Mouse (Mus musculus) thymus, postnatal 0 days (tissue): ENCODE measurements around the gene Gfra1. TPM values are rescaled to one million over a fixed set of nuclear protein-coding genes. Genes with fewer than 3 reads are reported as not detected.
A peak's percentile ranks its signal among the peaks of the same experiment; 100 is the strongest.

Source experiments
- DNase-seq: peaks from one replicate; pipeline ENCODE4 v3.0.0-alpha.2; 2015; ENCODE audit warnings: low spot score
- polyA plus RNA-seq: library from polyadenylated mRNA; unstranded; fragments of >200 nt; fragmentation: Nextera tagmentation; extraction: Ambion mirVana; gene quantifications from 2 replicates; pipeline ENCODE4 v1.2.1, GENCODE M21; 2015

The Gfra1 gene
- polyA plus RNA-seq, 1 experiment from 2014 or later = 32.6 TPM

DNA sequence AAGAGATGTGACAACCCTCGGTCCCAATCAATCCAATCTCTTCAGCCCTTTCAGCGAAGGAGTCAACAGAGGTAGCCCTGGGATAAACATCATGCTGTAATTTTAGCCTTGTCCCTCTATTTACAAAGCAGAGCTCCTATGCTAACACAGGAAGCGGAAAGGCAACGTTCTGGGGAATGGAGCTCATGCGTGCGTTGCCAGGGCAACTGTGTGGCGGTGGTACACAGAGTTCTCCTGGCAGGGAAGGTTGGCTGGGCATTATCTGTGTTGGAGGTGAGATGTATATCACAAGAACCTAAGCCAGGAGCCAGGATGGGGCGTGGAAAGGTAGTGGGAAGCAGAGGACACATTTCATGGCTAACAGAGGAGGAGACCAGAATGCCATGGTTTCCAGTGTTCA lies 194.8 kb downstream of the Gfra1 start:
- no peak for DNase-seq

DNA sequence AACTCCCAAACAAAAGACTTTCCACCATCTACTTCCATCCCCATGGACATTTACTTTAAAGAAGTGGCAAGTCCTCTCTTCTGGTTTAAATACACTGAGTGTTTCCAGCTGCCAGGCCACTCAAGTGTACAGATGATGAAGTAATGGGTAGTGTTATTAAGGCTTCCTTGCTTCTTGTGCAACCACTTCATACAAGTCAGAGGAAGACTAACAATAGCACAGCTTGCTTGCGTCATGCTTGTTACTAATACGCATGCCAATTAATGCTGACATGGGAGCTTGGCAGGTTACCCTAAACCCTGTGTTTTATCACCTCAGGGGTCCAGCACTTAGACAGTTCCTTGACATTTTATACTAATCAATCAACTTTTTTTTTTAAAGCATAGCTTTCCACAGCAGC lies 196.5 kb downstream of the Gfra1 start:
- no peak for DNase-seq

DNA sequence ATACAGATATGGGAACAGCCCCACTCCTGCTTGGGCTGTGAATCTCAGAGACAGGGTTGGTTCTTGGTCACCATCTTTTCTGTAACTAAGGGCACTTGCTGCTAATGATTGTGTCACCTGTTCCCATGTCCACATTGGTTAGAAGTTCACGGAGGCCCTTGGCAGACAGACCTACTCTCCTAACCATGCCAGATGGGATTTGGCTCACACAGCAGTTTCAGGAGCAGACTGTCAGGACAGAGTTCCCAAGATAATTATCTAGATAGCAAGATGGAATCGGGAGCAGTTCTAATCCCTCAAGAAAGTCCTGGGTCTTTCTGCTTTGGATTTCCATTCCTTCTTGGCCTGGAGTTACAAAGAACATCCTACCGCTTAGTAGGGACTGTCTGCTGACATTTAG lies 199.2 kb downstream of the Gfra1 start:
- no peak for DNase-seq

DNA sequence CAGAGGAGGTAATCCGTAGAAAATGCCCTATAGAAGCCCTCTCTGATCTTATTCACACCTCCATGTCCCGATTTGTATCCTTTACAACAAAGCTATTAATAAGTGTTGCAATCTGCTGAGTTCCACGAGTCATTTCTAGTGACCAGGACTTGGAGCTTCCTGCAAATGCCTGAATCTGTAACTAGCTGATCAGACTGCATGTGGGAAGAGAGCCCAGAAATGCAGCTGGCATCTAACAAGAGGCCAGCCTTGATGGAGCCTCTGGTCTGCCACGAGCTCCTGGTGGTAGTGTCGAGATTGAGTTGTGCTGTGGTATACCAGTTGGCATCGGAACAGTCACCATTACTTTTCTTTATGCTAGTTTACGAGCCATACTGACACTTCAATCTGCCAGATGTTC lies 200.3 kb downstream of the Gfra1 start:
- DNase-seq = no peak

DNA sequence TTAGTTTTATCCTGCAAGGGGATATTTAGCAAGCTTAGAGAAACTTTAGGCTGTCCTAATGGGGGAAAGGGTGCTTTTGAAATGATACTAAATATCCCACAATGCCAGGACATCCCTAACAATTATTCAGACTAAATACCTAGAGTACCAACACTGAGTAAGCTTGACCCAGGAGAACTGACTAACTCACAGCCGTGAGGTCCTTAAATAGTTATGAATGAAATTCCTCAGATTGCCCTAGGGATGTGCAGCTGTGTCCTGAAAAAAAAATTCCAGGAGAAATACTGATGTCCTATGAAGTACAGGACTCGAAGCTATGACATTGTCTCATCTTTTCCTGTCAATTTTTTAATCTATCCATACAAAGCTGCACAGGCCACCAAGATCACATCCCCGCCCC lies 201.5 kb downstream of the Gfra1 start:
- no peak for DNase-seq

DNA sequence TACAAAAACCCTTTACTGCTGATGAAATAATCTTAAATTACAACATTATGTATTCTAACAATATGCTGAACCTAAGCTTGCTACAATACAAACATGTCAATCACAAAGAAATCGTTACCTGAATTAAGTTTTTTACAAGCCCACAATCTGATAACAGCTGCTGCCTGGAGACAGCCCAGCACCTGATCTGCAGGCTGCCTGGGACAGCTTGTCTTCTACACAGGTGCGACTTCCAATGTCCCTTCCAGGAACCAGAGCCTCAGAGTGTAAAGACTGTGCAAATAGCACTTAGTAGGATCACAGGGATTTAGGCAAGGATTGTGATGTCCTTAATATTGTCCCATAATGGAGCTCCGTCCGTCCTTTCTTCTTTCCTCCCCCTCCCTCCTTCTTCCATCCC lies 204.0 kb downstream of the Gfra1 start:
- no peak for DNase-seq

DNA sequence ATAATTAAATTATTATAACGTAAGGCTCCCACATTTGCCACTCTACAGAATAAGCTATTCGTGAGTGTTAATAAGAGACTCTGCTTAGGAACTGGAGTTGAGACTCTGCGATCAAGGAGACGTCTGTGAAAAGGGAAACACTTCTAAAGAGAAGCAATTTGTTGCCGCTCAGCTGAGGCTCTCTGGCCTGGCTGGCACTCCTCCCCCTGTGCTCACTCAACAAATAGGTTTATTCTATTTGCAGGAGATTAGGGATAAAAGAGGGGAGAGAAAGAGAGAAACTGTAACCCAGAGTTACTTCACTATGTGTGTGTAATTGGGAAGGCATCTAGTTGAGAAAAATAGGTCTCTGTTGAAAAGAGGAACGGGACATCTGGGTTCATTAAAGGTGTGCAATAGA lies 204.6 kb downstream of the Gfra1 start:
- DNase-seq = no peak

DNA sequence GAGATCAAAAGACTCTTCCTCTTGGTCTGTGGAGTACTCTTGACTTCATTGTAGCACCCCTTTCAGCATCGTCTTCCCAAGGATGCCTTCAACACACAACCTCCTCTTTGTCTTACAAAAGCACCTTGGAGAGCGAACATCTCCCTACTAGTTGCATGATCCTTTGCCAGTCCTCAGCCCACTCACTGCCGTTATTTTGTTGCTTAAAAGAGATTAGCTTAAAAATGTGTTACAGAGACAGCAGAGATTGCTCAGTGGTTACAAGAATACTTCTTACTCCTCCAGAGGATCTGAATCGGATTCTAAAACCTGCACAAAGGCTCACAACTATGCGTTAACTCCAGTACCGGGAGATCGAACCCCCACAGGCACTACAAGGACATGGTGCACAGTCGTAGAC lies 205.5 kb downstream of the Gfra1 start:
- no peak for DNase-seq

DNA sequence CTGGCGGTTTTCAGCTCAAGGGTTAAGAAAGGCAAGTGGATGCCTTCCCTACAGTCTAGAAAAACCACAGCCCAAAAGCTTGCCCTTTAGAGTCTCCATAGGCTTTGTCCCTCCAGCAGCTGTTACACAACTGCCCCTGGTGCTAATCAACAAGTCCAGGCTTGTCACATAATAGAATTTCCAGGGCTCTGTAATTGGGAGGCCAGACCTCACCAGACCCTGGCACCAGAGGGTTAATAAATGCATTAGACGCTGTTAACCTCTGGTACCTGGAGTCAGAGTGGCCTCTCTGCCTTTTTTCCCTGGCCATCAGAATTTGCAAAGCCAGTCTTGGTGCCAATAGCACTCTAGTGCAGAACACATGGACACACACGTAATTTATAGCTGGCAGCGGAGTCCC lies 211.6 kb downstream of the Gfra1 start:
- DNase-seq = no peak

DNA sequence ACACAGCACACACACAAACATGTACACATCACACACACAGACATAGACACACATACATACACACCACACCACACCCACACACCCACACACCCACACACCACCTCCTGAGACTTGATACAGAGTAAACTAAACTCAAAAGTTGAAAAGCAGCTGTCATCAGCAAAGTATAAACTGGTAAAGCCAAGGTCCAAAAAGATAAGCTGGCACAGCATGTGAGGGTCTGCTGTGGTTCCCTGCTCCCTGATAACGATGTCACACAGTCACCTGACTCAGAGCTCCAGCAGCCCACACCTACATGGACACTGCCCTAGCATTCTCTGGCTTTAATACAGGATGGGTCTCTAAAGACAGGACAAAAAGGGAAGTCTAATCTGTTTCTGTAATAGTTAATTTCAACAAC lies 212.1 kb downstream of the Gfra1 start:
- DNase-seq = no peak

DNA sequence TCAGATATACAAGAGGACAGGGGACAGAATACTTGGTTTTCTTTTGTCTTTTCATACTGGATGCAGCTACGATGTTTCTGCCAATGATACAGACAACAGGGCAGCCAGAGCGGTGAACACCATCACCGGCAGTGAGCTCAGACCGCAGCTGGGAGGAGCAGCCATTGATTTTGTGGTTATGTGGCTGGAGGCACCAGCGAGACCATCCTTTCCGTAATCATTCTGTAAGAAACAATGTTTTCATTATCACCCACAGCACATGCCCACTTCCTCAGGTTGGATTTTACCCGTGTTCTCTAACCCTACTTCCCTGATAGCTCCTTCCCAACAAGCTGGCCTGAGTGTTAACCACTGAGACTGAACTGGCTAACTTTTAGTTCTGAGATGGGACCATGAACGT lies 217.4 kb downstream of the Gfra1 start:
- DNase-seq = peak; percentile 22

DNA sequence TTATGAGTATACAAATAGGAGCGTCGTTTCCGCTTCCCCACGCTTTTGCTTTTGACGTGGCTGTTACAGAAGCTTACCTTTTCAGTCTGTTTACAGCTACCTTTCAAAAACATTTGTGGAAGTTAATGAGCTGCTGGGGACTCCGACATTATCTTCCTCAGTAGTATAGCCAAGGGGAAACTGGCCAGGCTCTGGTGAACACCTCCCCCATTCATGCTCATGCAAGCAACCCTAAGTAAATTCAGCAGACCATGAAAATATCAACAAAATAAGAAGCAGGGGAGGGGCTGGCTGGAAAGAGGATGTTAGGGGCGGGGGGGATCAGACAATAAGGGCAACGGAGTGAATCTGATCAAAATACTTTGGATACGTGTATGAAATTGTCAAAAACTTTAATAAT lies 228.0 kb downstream of the Gfra1 start:
- DNase-seq = no peak

DNA sequence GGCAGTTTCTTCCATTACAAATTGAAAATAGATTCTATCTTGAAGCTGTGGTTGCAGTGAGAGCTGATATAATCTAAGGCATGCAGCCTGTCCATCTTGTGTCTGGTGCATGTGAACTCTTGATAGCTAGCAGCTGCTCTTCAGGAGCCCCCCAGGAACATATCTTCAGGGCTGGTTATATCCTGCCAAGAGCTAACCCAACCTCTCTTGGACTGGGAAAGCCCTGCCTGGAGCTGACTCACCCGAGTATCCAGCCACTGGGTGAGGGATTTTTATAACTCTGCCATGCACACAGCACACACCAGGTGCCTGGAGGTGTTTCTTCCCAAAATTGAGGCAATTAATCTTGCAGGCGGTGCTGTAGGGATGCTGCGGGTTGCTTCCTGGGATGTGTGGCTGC lies 228.8 kb downstream of the Gfra1 start:
- DNase-seq = no peak

DNA sequence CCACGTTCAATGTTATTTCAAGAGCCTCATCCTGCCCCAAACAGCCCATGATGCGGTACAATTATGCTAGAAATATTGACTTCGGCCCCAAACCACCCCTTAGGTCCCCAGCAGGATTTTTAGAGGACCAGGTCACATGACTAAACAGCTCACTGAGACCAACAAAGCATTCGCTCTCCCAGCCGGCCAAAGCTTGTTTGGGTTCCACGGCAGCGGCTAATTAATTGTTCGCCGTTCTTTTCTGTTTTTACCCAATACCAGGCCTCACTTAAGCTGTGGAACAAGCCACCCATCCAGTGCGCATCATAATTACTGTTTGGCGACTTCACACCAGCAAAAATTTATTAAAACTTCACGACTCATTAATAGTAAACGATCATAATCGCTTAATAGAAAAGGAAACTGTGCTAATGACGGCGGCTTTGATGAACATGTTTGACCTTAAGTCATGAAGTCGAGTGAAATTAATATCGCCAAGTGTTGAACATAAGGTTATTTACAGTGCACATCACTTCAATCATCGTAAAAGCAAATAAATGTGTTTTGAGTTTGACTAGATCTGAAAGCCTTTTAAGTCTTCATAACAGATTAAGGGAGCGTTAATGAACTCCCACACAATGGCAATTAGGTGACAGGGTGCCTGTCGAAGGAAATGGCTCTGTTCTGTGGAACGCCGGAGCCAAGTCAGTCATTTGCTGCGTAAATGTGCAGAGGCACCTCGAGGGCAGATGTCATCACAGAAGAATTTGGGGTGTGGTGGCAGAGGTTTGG lies 235.5 kb downstream of the Gfra1 start:
- no peak for DNase-seq

DNA sequence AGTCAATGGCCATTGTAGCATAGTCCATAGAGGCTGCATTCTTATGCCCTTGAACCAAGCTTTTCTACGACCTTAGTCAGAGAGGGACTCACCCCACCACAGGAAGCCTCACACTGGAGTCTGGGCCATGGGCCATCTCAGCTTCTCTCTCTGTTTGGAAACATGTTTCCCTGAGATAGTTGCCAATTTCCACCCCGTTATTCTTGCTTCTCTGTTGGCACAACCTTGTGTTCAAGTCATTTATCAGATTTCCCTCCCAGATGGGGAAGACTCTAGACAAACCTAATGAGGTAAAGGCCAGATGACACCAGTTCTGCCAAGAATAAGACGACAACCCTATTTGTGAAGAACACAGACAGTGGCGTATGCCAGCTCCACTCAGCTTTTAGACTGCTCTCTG lies 238.1 kb downstream of the Gfra1 start:
- DNase-seq = no peak

DNA sequence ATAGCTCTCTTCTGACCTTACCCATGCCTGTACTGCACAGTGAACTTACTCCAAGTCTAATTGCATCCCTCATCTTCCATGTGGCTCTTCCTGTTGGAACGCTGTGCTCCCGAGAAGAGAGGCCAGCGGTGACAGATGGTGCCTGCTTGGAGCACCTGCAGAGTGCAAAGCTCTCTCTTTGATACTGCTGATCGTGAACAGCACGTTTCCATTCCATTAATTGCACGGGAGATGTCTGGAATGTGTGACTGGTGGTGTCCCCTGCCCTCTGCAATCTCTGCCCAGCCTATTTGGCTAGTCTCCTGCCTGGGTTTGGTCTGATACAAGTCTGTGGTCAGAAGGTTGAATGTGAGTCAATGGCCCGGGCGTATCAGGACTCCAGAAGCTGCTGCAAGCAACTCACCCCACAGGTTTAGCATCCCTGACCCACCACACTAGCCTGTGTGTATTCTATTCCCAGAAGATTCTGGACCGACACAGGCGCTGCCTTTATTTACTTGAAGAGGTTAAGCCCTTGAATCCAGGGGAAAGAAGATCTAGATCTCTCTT lies 249.1 kb downstream of the Gfra1 start:
- no peak for DNase-seq

DNA sequence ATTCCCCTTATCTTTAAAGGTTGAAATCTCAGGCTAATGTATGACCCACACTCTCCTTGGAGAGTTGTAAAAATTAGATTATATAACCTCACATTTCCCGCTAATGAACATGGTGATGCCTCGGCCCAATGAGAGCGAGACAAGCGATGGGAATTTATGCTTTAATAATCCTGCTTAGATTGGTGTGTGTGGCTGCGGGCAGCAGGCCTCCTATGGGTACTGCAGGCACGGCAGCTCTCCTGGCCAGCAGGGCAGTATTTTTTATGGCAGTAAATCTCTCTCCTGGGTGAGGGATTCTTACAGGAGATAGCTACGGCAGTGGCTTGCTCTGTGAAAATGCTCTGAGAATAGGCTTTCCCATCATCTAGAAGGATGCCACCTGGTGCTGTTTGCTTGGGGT lies 250.2 kb downstream of the Gfra1 start:
- DNase-seq = no peak

DNA sequence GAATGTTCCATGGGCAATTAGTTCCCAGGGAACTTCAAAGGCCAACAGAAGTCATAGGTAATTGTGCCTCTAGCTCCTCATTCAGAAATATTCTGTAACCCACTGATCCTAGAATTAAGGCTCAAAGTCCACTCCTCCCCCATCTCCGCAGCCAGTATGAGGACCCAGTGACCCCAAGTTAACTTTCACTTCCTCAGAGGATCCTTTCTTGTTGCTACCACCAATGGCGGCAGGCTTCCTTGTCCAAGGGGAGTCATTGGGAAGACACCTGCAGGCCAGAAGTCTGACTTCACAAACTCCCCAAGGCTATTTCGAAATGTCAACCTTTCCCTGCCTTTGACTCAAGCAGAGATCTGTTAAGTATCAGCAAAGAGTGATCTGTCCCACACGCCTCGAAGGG lies 253.1 kb downstream of the Gfra1 start:
- DNase-seq = no peak

DNA sequence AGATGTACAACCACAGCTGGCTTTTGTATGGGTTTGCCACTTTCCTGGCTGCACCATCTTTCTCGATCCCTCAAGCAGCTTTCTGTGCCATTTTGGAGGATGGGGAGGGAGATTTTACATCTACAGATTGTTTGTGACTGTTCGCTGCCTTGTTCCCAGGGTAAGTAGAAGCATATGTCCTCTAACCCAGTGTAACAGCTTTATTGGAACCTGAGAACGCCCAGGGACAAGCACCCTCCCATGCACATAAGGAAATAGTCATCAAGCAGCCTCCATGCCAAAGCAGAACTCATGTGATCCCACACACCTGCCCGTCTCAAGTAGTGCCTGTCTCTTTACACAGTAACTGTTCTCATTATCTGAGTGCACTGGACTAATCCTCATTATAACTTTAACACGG lies 256.0 kb downstream of the Gfra1 start:
- no peak for DNase-seq

DNA sequence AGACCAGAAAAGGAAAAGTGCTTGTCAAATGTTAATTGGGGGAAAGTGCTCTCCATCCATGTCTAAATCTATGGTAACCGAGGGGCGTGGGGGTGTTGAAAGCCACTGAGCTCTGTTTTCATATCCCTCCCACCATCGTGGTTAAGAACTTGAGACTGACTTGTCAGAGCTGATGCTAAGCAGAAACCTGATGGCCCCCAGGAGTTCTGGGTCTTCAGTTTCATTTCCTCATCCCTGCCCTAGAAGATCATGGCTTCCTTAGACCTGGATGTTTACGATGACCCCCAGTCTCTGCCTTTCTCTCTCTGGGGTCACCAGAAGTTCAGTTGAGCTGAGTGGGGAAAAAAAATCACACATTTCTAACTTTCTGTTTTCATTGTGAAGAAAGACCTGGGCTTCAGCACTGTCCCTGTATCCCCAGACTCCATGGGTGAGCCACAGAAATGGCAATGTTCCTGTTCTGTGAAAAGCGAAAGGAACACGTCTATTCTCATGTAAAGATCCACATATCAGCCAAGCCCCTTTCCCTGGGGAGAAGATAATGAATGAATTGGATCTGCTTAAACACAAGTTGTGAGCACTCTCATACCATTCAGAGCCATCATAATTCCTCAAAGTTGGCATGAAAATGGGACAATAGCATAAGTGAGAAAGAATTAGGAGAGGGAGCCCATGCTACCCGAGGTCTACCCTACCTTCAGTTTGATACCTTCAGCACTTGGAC lies 261.8 kb downstream of the Gfra1 start:
- DNase-seq = no peak

DNA sequence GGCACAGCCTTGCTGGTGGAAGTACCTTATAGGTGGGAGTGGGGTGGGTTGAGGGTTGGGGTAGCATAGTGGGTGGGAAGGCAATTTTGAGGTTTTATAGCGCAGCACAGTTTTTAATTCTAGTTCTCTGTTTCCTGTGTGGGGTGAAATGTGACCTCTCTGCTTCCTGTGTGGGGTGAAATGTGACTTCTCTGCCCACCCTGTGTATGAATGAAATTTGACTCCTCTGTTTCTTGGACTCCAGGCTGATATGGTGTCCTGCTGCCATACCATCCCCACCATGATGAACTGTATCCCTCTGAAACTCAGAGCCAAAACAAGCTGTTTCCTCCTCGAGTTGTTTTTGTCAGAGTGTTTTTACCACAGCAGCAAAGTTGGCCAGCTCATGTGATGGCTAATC lies 264.8 kb downstream of the Gfra1 start:
- DNase-seq = no peak

DNA sequence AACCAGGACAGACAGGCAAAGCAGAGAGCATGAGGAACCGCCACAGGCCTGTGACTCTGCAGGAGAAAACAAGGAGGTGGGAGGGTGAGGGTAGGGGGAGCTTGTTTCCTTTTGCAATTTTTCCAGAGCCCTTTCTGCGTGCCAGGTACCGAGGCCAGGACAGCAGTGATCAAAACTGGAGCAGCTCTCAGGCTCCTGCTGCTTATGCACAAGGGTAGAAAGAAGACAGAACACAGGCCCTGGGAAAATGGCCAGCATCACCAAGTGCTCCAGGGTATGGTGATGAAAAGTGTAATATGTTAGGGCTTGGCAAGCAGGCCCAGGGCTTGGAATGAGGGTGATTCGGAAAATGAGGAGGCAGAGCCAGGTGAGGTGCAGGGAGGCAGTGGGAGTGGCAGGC lies 269.2 kb downstream of the Gfra1 start:
- DNase-seq = no peak
